Mouse (Mus musculus) heart, adult 2 months (tissue): ENCODE data around the gene Tspan3. TPM values are rescaled to one million over a fixed set of nuclear protein-coding genes. Genes with fewer than 3 reads are reported as not detected.

ENCODE experiments used
- DNase-seq, 2 experiments: peaks; one replicate each; pipeline ENCODE4 v3.0.0; 2021
- H3K27ac ChIP-seq: fragments of 200-600 bp; 2 replicates; pipeline ENCODE4 v1.8.1; 2022
- H3K27me3 ChIP-seq: fragments of 200-500 bp; 2 replicates; pipeline ENCODE4 v1.6.1; 2012; ENCODE audit warnings: mild to moderate bottlenecking, low read length, inconsistent platforms, mixed read lengths; ENCODE audit not compliant: control insufficient read depth, insufficient read depth
- H3K36me3 ChIP-seq: fragments of 200-500 bp; 2 replicates; pipeline ENCODE4 v1.6.1; 2012; ENCODE audit warnings: low read length, inconsistent platforms; ENCODE audit not compliant: control insufficient read depth, insufficient read depth
- H3K4me1 ChIP-seq: fragments of 200-500 bp; 2 replicates; pipeline ENCODE4 v1.6.1; 2011; ENCODE audit warnings: low read length; ENCODE audit not compliant: control insufficient read depth, insufficient read depth
- H3K4me3 ChIP-seq: fragments of 200-600 bp; 2 replicates; pipeline ENCODE4 v1.8.1; 2022
- H3K79me2 ChIP-seq: fragments of 200-500 bp; replicated peaks from 2 replicates; pipeline ENCODE4 v1.6.1; 2012; ENCODE audit warnings: mild to moderate bottlenecking, inconsistent platforms, low read length, moderate library complexity, mixed read lengths; ENCODE audit not compliant: control insufficient read depth, insufficient read depth
- H3K9ac ChIP-seq: fragments of 200-500 bp; 2 replicates; pipeline ENCODE4 v1.6.1; 2012; ENCODE audit warnings: low read depth, mild to moderate bottlenecking, control low read depth, inconsistent platforms, low read length, mixed read lengths
- CTCF ChIP-seq: fragments of 200-600 bp; IDR thresholded peaks from 2 replicates; pipeline ENCODE4 v1.8.1; 2022; ENCODE audit warnings: antibody characterized with exemption, mild to moderate bottlenecking, moderate library complexity
- EP300 ChIP-seq: fragments of 200-500 bp; IDR thresholded peaks from 2 replicates; pipeline ENCODE4 v1.6.1; 2011; ENCODE audit warnings: low read depth, low read length, control low read depth; ENCODE audit not compliant: insufficient read depth
- POLR2A ChIP-seq: fragments of 200-500 bp; IDR thresholded peaks from 2 replicates; pipeline ENCODE4 v1.6.1; 2011; ENCODE audit warnings: mild to moderate bottlenecking, low read depth, low read length, control low read depth; ENCODE audit not compliant: insufficient read depth
- WGBS: fragments of 180-500 bp; shearing (Covaris S2); methylation state at CpG from one replicate; pipeline ENCODE4 v1.1.7; 2018; 5-methylcytosine and 5-hydroxymethylcytosine counted together
- intact Hi-C: fragments of 180-260 bp; cut with DNase I; formaldehyde crosslinking; loops from one replicate; pipeline ENCODE4 v1.15.1; 2025
- polyA plus RNA-seq: library from polyadenylated mRNA; depleted of rRNA; stranded (reverse); fragments of >200 nt; gene quantifications from 2 replicates; pipeline ENCODE4 v1.2.3, GENCODE M21; 2012
- total RNA-seq, 2 experiments: library from RNA; stranded (reverse); gene quantifications; 2 replicates each; pipeline ENCODE4 v1.2.3; 2021

The Tspan3 gene
- total and polyA plus RNA-seq, 3 experiments = 182 to 209 (median 196) TPM

DNA sequence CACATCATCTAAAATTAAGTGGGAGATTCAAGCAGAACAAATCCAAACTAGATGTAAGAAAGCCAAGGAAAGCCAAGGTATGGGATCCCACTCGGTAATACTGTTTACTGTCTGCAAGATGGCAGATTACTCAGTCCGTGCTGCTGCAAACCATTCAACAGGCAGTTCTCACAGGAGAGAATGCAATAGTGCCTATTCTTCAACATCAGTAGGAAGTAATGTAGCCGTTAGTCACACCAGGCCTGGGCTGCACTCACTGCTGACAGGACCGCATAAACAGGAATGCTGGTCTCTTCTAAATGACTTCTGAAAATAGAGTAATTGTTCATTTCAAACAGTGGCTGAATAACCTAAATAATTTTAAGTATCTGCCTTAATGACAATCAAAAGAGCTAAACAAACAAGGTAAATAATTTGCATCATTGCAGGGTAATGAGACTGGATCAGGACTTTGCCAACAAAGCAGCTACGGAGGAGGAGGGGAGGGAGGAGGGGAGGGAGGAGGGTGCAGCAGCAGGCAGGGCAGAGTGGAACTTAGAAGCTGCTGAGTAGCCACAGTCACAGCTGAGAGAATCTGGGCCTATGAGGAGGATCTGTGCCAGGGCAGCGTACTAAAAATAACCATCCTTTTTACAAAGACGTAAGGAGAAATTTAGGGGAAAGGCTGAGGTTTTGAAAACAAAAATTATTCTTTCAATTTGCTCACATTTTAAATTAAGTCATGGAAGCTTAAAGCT, 13.4 kb downstream of the Tspan3 start:
- no peak for TF ChIP-seq EP300
- TF ChIP-seq POLR2A = no peak
- no peak for TF ChIP-seq CTCF
- Histone ChIP-seq H3K27me3 (no peaks in the 10 kb centered on the region), H3K4me1 (peaks cover 4% of the 10 kb centered on the region), H3K4me3 (0 out of 2 replicates have a peak overlapping the region, but pooled peaks have one; percentile 18), H3K36me3 (peaks cover 8% of the 10 kb centered on the region), H3K27ac (peak overlapping the region; percentile 81), H3K79me2 (no peaks in the 10 kb centered on the region), H3K9ac (no peak overlapping the region)
- peak in 1 of 2 experiments; percentile 62 for DNase-seq
- intact Hi-C loops = no loop called here
- WGBS = 25% methylated on average over 7 of the region's 7 CpGs

GRCm38 (mm10) chr9:56146326-56146923, 18.9 kb downstream of the Tspan3 start:
- Histone ChIP-seq H3K36me3 (peaks cover 13% of the 10 kb centered on the region), H3K9ac (no peak overlapping the region), H3K4me1 (peaks cover 1% of the 10 kb centered on the region), H3K27ac (no peak overlapping the region), H3K4me3 (no peak overlapping the region), H3K79me2 (no peaks in the 10 kb centered on the region), H3K27me3 (no peaks in the 10 kb centered on the region)
- no peak for TF ChIP-seq CTCF
- TF ChIP-seq POLR2A = no peak
- no peak for TF ChIP-seq EP300
- 91% methylated on average over 16 of the region's 16 CpGs for WGBS
- no peak for DNase-seq
- intact Hi-C loops = no loop called here

DNA sequence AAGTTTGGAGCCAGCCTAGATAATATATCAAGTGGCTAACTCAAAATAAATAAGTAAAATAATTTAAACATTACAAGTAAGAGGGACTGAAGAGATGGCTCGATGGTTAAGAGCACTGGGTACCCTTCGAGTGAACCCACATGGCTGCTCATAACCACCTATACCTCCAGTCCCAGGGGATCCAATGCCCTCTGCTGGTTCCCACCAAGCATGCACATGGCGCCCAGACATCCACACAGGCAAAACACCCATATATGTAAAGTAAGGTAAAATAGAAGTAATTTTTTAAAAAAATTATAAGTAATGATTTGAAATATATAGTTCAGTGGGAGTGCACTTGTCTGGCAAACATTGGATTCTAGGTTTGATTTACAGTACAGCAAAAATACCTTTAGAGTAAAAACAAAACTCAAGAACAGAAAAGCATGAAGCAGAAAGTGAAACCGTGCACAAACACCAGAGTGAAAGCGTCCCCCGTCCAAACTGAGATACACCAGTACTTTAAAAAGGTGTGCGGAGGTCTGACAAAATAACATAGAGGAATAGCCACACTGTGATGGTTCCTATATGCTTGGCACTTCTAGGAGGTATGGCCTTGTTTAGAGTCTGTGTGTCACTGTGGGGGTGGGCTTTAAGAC, 20.8 kb downstream of the Tspan3 start:
- Histone ChIP-seq H3K36me3 (peaks cover 13% of the 10 kb centered on the region), H3K27me3 (no peaks in the 10 kb centered on the region), H3K79me2 (no peaks in the 10 kb centered on the region), H3K27ac (no peak overlapping the region), H3K4me3 (no peak overlapping the region), H3K4me1 (peaks cover 1% of the 10 kb centered on the region), H3K9ac (no peak overlapping the region)
- intact Hi-C loops = no loop called here
- TF ChIP-seq POLR2A (no peak), CTCF (peak; percentile 14; the same call in 1 of the 2 replicates)
- DNase-seq = no peak
- 84% methylated on average over 7 of the region's 7 CpGs for WGBS

- no peaks in the 10 kb centered on the region for H3K79me2 ChIP-seq
- peaks cover 13% of the 10 kb centered on the region for H3K36me3 ChIP-seq
- WGBS = 70% methylated on average over 9 of the region's 9 CpGs
- no peak for DNase-seq
- no peak overlapping the region for H3K4me3 ChIP-seq
- H3K27ac ChIP-seq = no peak overlapping the region
- TF ChIP-seq CTCF (peak; percentile 51), POLR2A (no peak)
- peaks cover 1% of the 10 kb centered on the region for H3K4me1 ChIP-seq
- no peaks in the 10 kb centered on the region for H3K27me3 ChIP-seq
- no peak overlapping the region for H3K9ac ChIP-seq
- intact Hi-C loops = no loop called here
Observed at GRCm38 (mm10) chr9:56141776-56142175, 23.5 kb downstream of the Tspan3 start.

GRCm38 (mm10) chr9:56135590-56136197, 29.6 kb downstream of the Tspan3 start:
- no peak overlapping the region for H3K9ac ChIP-seq
- H3K27me3 ChIP-seq = no peaks in the 10 kb centered on the region
- no peak for DNase-seq
- H3K79me2 ChIP-seq = no peaks in the 10 kb centered on the region
- TF ChIP-seq CTCF = no peak
- no peak for TF ChIP-seq EP300
- TF ChIP-seq POLR2A = no peak
- intact Hi-C loops = no loop called here
- H3K4me1 ChIP-seq = peaks cover 5% of the 10 kb centered on the region; the same call in 1 of the 2 replicates
- no peaks in the 10 kb centered on the region for H3K36me3 ChIP-seq
- H3K27ac ChIP-seq = no peak overlapping the region
- no peak overlapping the region for H3K4me3 ChIP-seq
- 90% methylated on average over 4 of the region's 4 CpGs for WGBS

DNA sequence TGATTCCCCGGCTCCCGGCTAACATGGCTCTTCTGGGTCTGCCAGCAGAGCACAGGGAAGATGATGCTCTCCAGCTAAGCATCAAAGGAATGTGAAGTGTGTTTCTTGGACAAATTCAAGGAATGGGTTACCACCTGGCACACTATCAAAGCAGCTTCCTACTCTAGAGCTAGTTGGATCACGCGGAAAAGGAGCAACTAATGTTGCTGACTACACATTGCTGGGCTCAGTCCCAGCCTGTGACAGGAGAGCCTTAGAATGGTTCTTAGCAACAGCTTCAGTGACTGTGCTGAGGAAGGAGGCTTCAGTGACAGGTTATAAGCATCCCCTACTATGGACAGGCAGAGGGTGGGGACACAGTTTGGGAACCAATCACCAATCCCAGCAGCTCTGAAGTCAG, 30.7 kb downstream of the Tspan3 start:
- no peaks in the 10 kb centered on the region for H3K36me3 ChIP-seq
- no peak for DNase-seq
- no peak overlapping the region for H3K4me3 ChIP-seq
- no peak overlapping the region for H3K9ac ChIP-seq
- intact Hi-C loops = no loop called here
- no peak overlapping the region for H3K27ac ChIP-seq
- no peak for TF ChIP-seq CTCF
- no peak for TF ChIP-seq EP300
- no peak for TF ChIP-seq POLR2A
- no peaks in the 10 kb centered on the region for H3K27me3 ChIP-seq
- 41% methylated on average over 4 of the region's 4 CpGs for WGBS
- peaks cover 5% of the 10 kb centered on the region; the same call in 1 of the 2 replicates for H3K4me1 ChIP-seq
- no peaks in the 10 kb centered on the region for H3K79me2 ChIP-seq
